Mouse (Mus musculus) small intestine, adult 2 months (tissue): ENCODE results near the gene Cldn22. TPM values are rescaled to one million over a fixed set of nuclear protein-coding genes. Genes with fewer than 3 reads are reported as not detected.
"Not testable (repeated sequence)": the region's sequence is repeated elsewhere in the genome, so short reads cannot be mapped to it uniquely, and the experiment has no call there.

Source experiments
- H3K27ac ChIP-seq: fragments of 200-500 bp; 2 replicates; pipeline ENCODE4 v1.5.1; 2012; ENCODE audit warnings: low read depth, low read length, control low read depth, inconsistent platforms; ENCODE audit not compliant: insufficient read depth
- H3K27me3 ChIP-seq: fragments of 200-500 bp; 2 replicates; pipeline ENCODE4 v1.6.1; 2012; ENCODE audit warnings: mild to moderate bottlenecking, moderate library complexity, low read length, inconsistent platforms; ENCODE audit not compliant: control insufficient read depth, insufficient read depth
- H3K36me3 ChIP-seq: fragments of 200-500 bp; 2 replicates; pipeline ENCODE4 v1.6.1; 2012; ENCODE audit warnings: mild to moderate bottlenecking, low read length, control low read depth, inconsistent platforms; ENCODE audit not compliant: control insufficient read depth, insufficient read depth
- H3K4me1 ChIP-seq: fragments of 200-500 bp; 2 replicates; pipeline ENCODE4 v1.6.1; 2012; ENCODE audit warnings: low read length, inconsistent platforms, mixed read lengths; ENCODE audit not compliant: control insufficient read depth, insufficient read depth, insufficient read length
- H3K4me3 ChIP-seq: fragments of 200-500 bp; 2 replicates; pipeline ENCODE4 v1.5.1; 2012; ENCODE audit warnings: low read depth, mild to moderate bottlenecking, control low read depth, inconsistent platforms, low read length, moderate library complexity
- CTCF ChIP-seq: fragments of 200-500 bp; IDR thresholded peaks from 2 replicates; pipeline ENCODE4 v1.5.1; 2012; ENCODE audit warnings: low read depth, mild to moderate bottlenecking, control low read depth, inconsistent platforms, low read length, moderate library complexity, mixed read lengths; ENCODE audit not compliant: insufficient replicate concordance, insufficient read length; ENCODE audit errors: extremely low read depth
- POLR2A ChIP-seq: fragments of 200-500 bp; IDR thresholded peaks from 2 replicates; pipeline ENCODE4 v1.6.1; 2012; ENCODE audit warnings: low read depth, mild to moderate bottlenecking, control low read depth, inconsistent platforms, low read length, moderate library complexity
- WGBS: fragments of 180-500 bp; shearing (Covaris S2); methylation state at CpG from one replicate; pipeline ENCODE4 v1.1.7; 2018; 5-methylcytosine and 5-hydroxymethylcytosine counted together
- polyA plus RNA-seq: library from polyadenylated mRNA; depleted of rRNA; stranded (reverse); fragments of >200 nt; gene quantifications from 2 replicates; pipeline ENCODE4 v1.2.3, GENCODE M21; 2012

Cldn22 gene
- polyA plus RNA-seq, 1 experiment, result not detected

GRCm38 (mm10) chr8:47811221-47811620 lies 13.1 kb upstream of the Cldn22 start:
- TF ChIP-seq CTCF, result no peak
- no peak for TF ChIP-seq POLR2A
- H3K4me1 ChIP-seq, result no peaks in the 10 kb centered on the region
- H3K36me3 ChIP-seq, result no peaks in the 10 kb centered on the region
- H3K4me3 ChIP-seq, result no peak overlapping the region
- no peak overlapping the region for H3K27ac ChIP-seq
- 79% methylated on average over 12 of the region's 12 CpGs for WGBS
- H3K27me3 ChIP-seq, result no peaks in the 10 kb centered on the region

DNA sequence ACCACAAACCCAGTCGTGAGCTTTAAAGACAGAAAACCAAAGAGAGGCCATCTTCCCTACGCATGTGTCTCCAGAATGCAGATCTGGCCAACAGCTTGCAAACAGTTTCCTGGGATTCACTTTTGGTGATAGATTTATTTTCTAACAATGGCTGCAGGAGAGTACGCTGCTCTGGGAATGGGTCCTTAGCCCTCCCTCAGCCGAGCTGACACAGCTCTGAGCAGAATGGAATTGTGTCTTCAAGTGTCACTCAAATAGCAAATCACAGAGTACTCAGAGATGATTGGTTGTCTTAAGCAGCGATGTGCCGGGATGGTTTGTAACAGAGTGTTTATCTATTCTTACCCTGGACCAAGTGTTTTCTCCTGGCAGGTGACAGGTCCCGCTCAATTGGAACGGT lies 5.2 kb upstream of the Cldn22 start:
- Histone ChIP-seq H3K36me3 (no peaks in the 10 kb centered on the region), H3K4me1 (no peaks in the 10 kb centered on the region), H3K4me3 (no peak overlapping the region), H3K27ac (no peak overlapping the region), H3K27me3 (no peaks in the 10 kb centered on the region)
- WGBS, result 88% methylated on average over 8 of the region's 8 CpGs
- no peak for TF ChIP-seq CTCF

GRCm38 (mm10) chr8:47820914-47821772 lies 3.1 kb upstream of the Cldn22 start:
- WGBS, result 83% methylated on average over 20 of the region's 20 CpGs
- no peak for TF ChIP-seq CTCF
- TF ChIP-seq POLR2A, result no peak
- H3K4me1 ChIP-seq, result no peaks in the 10 kb centered on the region

GRCm38 (mm10) chr8:47821843-47822242 lies 2.4 kb upstream of the Cldn22 start, which contains the start of gene Cldn24:
Gene Cldn24 (plus strand): TSS chr8:47822143.
- WGBS, result 82% methylated on average over 6 of the region's 6 CpGs
- no peaks in the 10 kb centered on the region for H3K36me3 ChIP-seq
- TF ChIP-seq POLR2A, result no peak
- TF ChIP-seq CTCF, result no peak
- H3K4me3 ChIP-seq, result no peak within 1 kb of the TSS
- H3K27ac ChIP-seq, result no peak within 1 kb of the TSS
- no peaks in the 10 kb centered on the region for H3K27me3 ChIP-seq
- no peaks in the 10 kb centered on the region for H3K4me1 ChIP-seq

More at GRCm38 (mm10) chr8:47820914-47821772, 3.1 kb upstream of the Cldn22 start:
- Histone ChIP-seq H3K4me3 (no peak overlapping the region), H3K36me3 (no peaks in the 10 kb centered on the region), H3K27me3 (no peaks in the 10 kb centered on the region), H3K27ac (no peak overlapping the region)

DNA sequence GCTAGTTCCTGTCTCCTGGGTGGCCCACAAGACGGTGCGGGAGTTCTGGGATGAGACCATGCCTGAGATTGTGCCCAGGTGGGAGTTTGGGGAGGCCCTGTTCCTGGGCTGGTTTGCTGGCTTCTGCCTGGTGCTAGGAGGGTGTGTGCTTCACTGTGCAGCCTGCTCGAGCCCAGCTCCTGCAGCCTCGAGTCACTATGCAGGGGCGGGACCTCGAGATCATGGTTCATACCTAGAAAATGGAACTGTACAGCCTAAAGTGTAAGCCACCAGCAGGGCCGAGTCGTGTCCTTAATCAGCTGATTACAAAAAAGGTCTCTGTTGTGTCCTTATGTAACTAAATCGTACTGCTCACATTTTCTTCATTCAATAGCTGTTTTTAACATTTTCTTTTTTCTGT lies 1.7 kb upstream of the Cldn22 start:
- not testable (repeated sequence) for H3K4me3 ChIP-seq, H3K27ac ChIP-seq, H3K4me1 ChIP-seq, H3K36me3 ChIP-seq, H3K27me3 ChIP-seq
- WGBS, result 61% methylated on average over 7 of the region's 9 CpGs

- Histone ChIP-seq H3K4me3 (no peak overlapping the region), H3K27ac (no peak overlapping the region), H3K36me3 (0 out of 2 replicates have a peak, but pooled peaks cover 2% of the 10 kb centered on the region), H3K27me3 (no peaks in the 10 kb centered on the region), H3K4me1 (no peaks in the 10 kb centered on the region)
- WGBS, result 34% methylated on average over 10 of the region's 10 CpGs
- no peak for TF ChIP-seq CTCF
- no peak for TF ChIP-seq POLR2A
Observed at GRCm38 (mm10) chr8:47823777-47824176, 505 bp upstream of the Cldn22 start.

DNA sequence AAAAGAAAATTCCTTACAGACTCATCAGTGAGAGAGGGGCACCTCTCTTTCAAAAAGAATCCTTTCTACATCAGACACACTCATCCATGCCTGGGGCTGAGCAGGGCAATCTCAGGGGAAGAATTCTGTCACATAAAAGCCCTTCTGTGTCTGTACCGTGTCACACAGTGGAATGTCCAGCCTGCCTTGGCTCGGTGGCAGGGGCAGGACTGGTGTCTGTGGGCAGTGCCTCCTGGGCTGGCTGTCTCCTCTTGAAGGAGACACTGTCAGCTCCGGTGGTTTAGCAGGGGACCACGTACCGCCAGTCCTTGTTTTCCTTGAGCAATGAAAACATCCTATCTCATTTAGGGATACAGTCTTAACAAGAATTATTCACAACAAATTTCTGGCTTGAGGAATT lies 1.3 kb downstream of the Cldn22 start:
- TF ChIP-seq CTCF (no peak), POLR2A (no peak)
- Histone ChIP-seq H3K4me1 (no peaks in the 10 kb centered on the region), H3K27ac (no peak overlapping the region), H3K27me3 (no peaks in the 10 kb centered on the region), H3K4me3 (no peak overlapping the region), H3K36me3 (0 out of 2 replicates have a peak, but pooled peaks cover 2% of the 10 kb centered on the region)
- 68% methylated on average over 5 of the region's 5 CpGs for WGBS

GRCm38 (mm10) chr8:47826911-47827310 lies 2.6 kb downstream of the Cldn22 start:
- H3K36me3 ChIP-seq, result 0 out of 2 replicates have a peak, but pooled peaks cover 2% of the 10 kb centered on the region
- H3K27ac ChIP-seq, result no peak overlapping the region
- 84% methylated on average over 9 of the region's 9 CpGs for WGBS
- H3K27me3 ChIP-seq, result no peaks in the 10 kb centered on the region
- TF ChIP-seq CTCF (no peak), POLR2A (no peak)
- no peak overlapping the region for H3K4me3 ChIP-seq
- no peaks in the 10 kb centered on the region for H3K4me1 ChIP-seq
